Mouse (Mus musculus) G1E (cell line): ENCODE data around the gene 1700003E16Rik. TPM values are rescaled to one million over a fixed set of nuclear protein-coding genes. Genes with fewer than 3 reads are reported as not detected.

ENCODE experiments used
- ATAC-seq: 2 replicates; pipeline ENCODE4 v1.8.0; 2016; ENCODE audit warnings: mild to moderate bottlenecking; ENCODE audit not compliant: insufficient number of reproducible peaks, poor library complexity, low FRiP score, severe bottlenecking; ENCODE audit errors: extremely low read depth
- DNase-seq: peaks from one replicate; pipeline ENCODE4 v3.0.0; 2012; ENCODE audit warnings: low spot score
- H3K27me3 ChIP-seq: 2 replicates; pipeline ENCODE4 v1.6.1; 2012; ENCODE audit warnings: mild to moderate bottlenecking, low read length, inconsistent platforms; ENCODE audit not compliant: insufficient read depth
- H3K36me3 ChIP-seq: replicated peaks from 2 replicates; pipeline ENCODE3; 2012; ENCODE audit warnings: mild to moderate bottlenecking, inconsistent platforms
- H3K4me1 ChIP-seq: 2 replicates; pipeline ENCODE4 v1.6.1; 2012; ENCODE audit warnings: low read depth, low read length, inconsistent platforms, mixed read lengths; ENCODE audit not compliant: insufficient read depth
- H3K4me3 ChIP-seq: 2 replicates; pipeline ENCODE4 v1.5.1; 2012; ENCODE audit warnings: low read depth, mild to moderate bottlenecking, inconsistent platforms, low read length, moderate library complexity, mixed read lengths
- H3K9me3 ChIP-seq: replicated peaks from 2 replicates; pipeline ENCODE4 v1.6.1; 2012; ENCODE audit warnings: inconsistent platforms
- CTCF ChIP-seq: IDR thresholded peaks from 2 replicates; pipeline ENCODE4 v1.5.1; 2012; ENCODE audit warnings: low read depth, low read length, inconsistent platforms, mixed read lengths
- GATA1 ChIP-seq: IDR thresholded peaks from 2 replicates; pipeline ENCODE4 v1.6.1; 2012; ENCODE audit warnings: borderline replicate concordance, low read length, inconsistent platforms, mixed read lengths
- GATA2 ChIP-seq: IDR thresholded peaks from 2 replicates; pipeline ENCODE4 v1.6.1; 2012; ENCODE audit warnings: low read depth, low read length, inconsistent platforms, borderline replicate concordance
- POLR2AphosphoS5 ChIP-seq: IDR thresholded peaks from 2 replicates; pipeline ENCODE4 v1.6.1; 2012; ENCODE audit warnings: low read depth, low read length, inconsistent platforms; ENCODE audit not compliant: insufficient replicate concordance
- TAL1 ChIP-seq: conservative IDR thresholded peaks from 2 replicates; pipeline ENCODE4 v1.6.1; 2012; ENCODE audit warnings: low read depth, low read length, inconsistent platforms, mixed read lengths
- polyA plus RNA-seq: library from polyadenylated mRNA; stranded (reverse); fragments of >175 nt; gene quantifications from 2 replicates; pipeline ENCODE4 v1.2.3, GENCODE M21; 2012
- total RNA-seq, 2 experiments: library from RNA; stranded (forward) in 1 of 2; stranded (reverse) in 1 of 2; fragments of 200-1000 nt in 1 of 2; fragments of >200 nt in 1 of 2; fragmentation: Nextera tagmentation in 1 of 2; gene quantifications; 2 replicates each; pipeline ENCODE4 v1.2.3; 2014 to 2017

The 1700003E16Rik gene
- total and polyA plus RNA-seq, 3 experiments: 0.16 TPM; not detected in 2

- peak overlapping the region; percentile 94 for H3K4me3 ChIP-seq
- H3K36me3 ChIP-seq: peaks cover 70% of the 10 kb centered on the region
- ATAC-seq: no peak
- peak; percentile 44 for DNase-seq
- H3K9me3 ChIP-seq: no peaks in the 10 kb centered on the region
- no peak for TF ChIP-seq GATA1
- no peak for TF ChIP-seq GATA2
- no peak for TF ChIP-seq CTCF
- TF ChIP-seq POLR2AphosphoS5: no peak
- TF ChIP-seq TAL1: no peak
- no peaks in the 10 kb centered on the region for H3K27me3 ChIP-seq
- peaks cover 81% of the 10 kb centered on the region for H3K4me1 ChIP-seq
These were observed 40.4 kb upstream of the 1700003E16Rik start for GRCm38 (mm10) chr6:83115682-83116372.

- TF ChIP-seq CTCF (no peak), GATA2 (no peak), GATA1 (no peak), TAL1 (no peak), POLR2AphosphoS5 (no peak)
- DNase-seq (no peak), ATAC-seq (no peak)
- Histone ChIP-seq H3K27me3 (no peaks in the 10 kb centered on the region), H3K36me3 (peaks cover 63% of the 10 kb centered on the region), H3K4me3 (peak overlapping the region; percentile 94), H3K4me1 (peaks cover 76% of the 10 kb centered on the region), H3K9me3 (no peaks in the 10 kb centered on the region)
These were observed 39.6 kb upstream of the 1700003E16Rik start for GRCm38 (mm10) chr6:83116373-83117164.

- TF ChIP-seq GATA1 (no peak), TAL1 (no peak), CTCF (no peak), GATA2 (no peak), POLR2AphosphoS5 (no peak)
- DNase-seq (no peak), ATAC-seq (no peak)
- Histone ChIP-seq H3K36me3 (peaks cover 62% of the 10 kb centered on the region), H3K4me1 (peaks cover 77% of the 10 kb centered on the region), H3K4me3 (peak overlapping the region; percentile 94; the same call in 1 of the 2 replicates), H3K9me3 (no peaks in the 10 kb centered on the region), H3K27me3 (no peaks in the 10 kb centered on the region)
These were observed 39.1 kb upstream of the 1700003E16Rik start for GRCm38 (mm10) chr6:83117165-83117438.

GRCm38 (mm10) chr6:83117616-83118015 is 38.6 kb upstream of the 1700003E16Rik start:
- peak overlapping the region; percentile 46; the same call in 1 of the 2 replicates for H3K4me3 ChIP-seq

GRCm38 (mm10) chr6:83118369-83118768 is 37.8 kb upstream of the 1700003E16Rik start:
- no peak for ATAC-seq
- Histone ChIP-seq H3K4me1 (peaks cover 81% of the 10 kb centered on the region), H3K36me3 (peaks cover 62% of the 10 kb centered on the region)

More at GRCm38 (mm10) chr6:83117616-83118015, 38.6 kb upstream of the 1700003E16Rik start:
- H3K27me3 ChIP-seq: no peaks in the 10 kb centered on the region
- peaks cover 79% of the 10 kb centered on the region for H3K4me1 ChIP-seq
- TF ChIP-seq POLR2AphosphoS5: no peak
- TF ChIP-seq GATA2: no peak
- no peak for ATAC-seq
- peaks cover 61% of the 10 kb centered on the region for H3K36me3 ChIP-seq
- no peak for DNase-seq
- no peaks in the 10 kb centered on the region for H3K9me3 ChIP-seq

GRCm38 (mm10) chr6:83118825-83119733 is 37.1 kb upstream of the 1700003E16Rik start:
- Histone ChIP-seq H3K9me3 (no peaks in the 10 kb centered on the region), H3K4me3 (peak overlapping the region; percentile 80; the same call in 1 of the 2 replicates), H3K36me3 (peaks cover 61% of the 10 kb centered on the region), H3K4me1 (peaks cover 79% of the 10 kb centered on the region), H3K27me3 (no peaks in the 10 kb centered on the region)
- TF ChIP-seq GATA2 (no peak), TAL1 (no peak), POLR2AphosphoS5 (no peak; the same call in 1 of the 2 replicates), GATA1 (no peak), CTCF (no peak)
- ATAC-seq: no peak
- no peak for DNase-seq

More at GRCm38 (mm10) chr6:83118369-83118768, 37.8 kb upstream of the 1700003E16Rik start:
- H3K9me3 ChIP-seq: no peaks in the 10 kb centered on the region
- no peak overlapping the region; the same call in 1 of the 2 replicates for H3K4me3 ChIP-seq
- no peak for DNase-seq
- H3K27me3 ChIP-seq: no peaks in the 10 kb centered on the region
- TF ChIP-seq POLR2AphosphoS5 (no peak), TAL1 (no peak), GATA1 (no peak), CTCF (no peak), GATA2 (no peak)
